32 mouse cellular contexts compared by ENCODE assay signal in the genomic region with DNA sequence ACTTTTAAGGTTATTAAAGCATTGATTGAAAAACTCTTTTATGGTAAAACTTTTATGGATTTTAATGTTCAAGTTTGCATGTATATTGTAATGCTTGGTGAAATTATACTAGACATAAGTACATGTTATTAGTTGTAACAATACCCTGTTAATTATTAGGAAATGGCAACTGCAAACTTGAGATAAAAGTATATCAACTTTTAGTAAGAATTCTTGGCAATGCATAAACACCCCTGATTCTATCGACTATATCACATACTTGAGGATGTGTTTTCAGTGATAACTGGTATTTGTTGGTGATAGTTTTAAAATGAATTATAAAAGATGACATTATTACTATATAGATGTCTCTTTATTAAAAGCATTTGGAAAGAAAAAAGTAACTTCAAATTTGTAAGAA.
"Had no signal": no experiment of that assay in that cellular context is flagged by ENCODE, and none has a peak within 500 bp of the region (broad histone marks: within the 10 kb centered on the region; RNA-seq: fewer than 3 reads in every experiment).

No protein-coding gene starts in this region.

- DNase-seq: left cerebral cortex, postnatal 4 days; liver; liver, embryonic 13.5 days; liver, postnatal 0 days; lung, adult 18-20 months; lung, adult 2 months; lung, embryonic 14.5 days; lung, postnatal 10 days; lung, postnatal 14 days; lung, postnatal 36 days; lung, postnatal 4 days; midbrain, embryonic 14.5 days had no signal

- H3K4me1 ChIP-seq: limb, embryonic 10.5 days; limb, embryonic 12.5 days; limb, embryonic 13.5 days; limb, embryonic 15.5 days; liver, embryonic 12.5 days; liver, embryonic 13.5 days; liver, embryonic 15.5 days; lung, embryonic 15.5 days; megakaryocyte, embryonic 14.5 days; midbrain, embryonic 10.5 days; midbrain, embryonic 12.5 days; midbrain, embryonic 13.5 days; midbrain, embryonic 15.5 days; neural tube, embryonic 12.5 days had no signal

- H3K4me3 ChIP-seq: limb, embryonic 10.5 days; limb, embryonic 12.5 days; limb, embryonic 13.5 days; limb, embryonic 15.5 days; liver, embryonic 12.5 days; liver, embryonic 13.5 days; liver, embryonic 15.5 days; lung, embryonic 15.5 days; megakaryocyte, embryonic 14.5 days; midbrain, embryonic 10.5 days; midbrain, embryonic 12.5 days; midbrain, embryonic 13.5 days; midbrain, embryonic 15.5 days; myocyte; neural tube, embryonic 12.5 days had no signal

- H3K4me2 ChIP-seq: limb, embryonic 12.5 days; limb, embryonic 13.5 days; limb, embryonic 15.5 days; liver, embryonic 11.5 days; liver, embryonic 12.5 days; liver, embryonic 13.5 days; liver, embryonic 15.5 days; lung, embryonic 14.5 days; lung, embryonic 15.5 days; midbrain, embryonic 11.5 days; midbrain, embryonic 12.5 days; midbrain, embryonic 13.5 days; midbrain, embryonic 15.5 days; neural tube, embryonic 12.5 days had no signal

- ATAC-seq: liver, embryonic 12.5 days; liver, postnatal 0 days; lung, postnatal 0 days; midbrain, embryonic 13.5 days; midbrain, embryonic 15.5 days; midbrain, embryonic 16.5 days had no signal

- H3K9me3 ChIP-seq: limb, embryonic 10.5 days; limb, embryonic 12.5 days; limb, embryonic 13.5 days; limb, embryonic 15.5 days; liver, embryonic 12.5 days; liver, embryonic 13.5 days; liver, embryonic 15.5 days; lung, embryonic 15.5 days; megakaryocyte, embryonic 14.5 days; midbrain, embryonic 10.5 days; midbrain, embryonic 12.5 days; midbrain, embryonic 13.5 days; midbrain, embryonic 15.5 days; neural tube, embryonic 12.5 days had no signal

- H3K27me3 ChIP-seq: limb, embryonic 12.5 days; limb, embryonic 13.5 days; limb, embryonic 15.5 days; liver, embryonic 12.5 days; liver, embryonic 13.5 days; liver, embryonic 15.5 days; lung, embryonic 15.5 days; megakaryocyte, embryonic 14.5 days; midbrain, embryonic 12.5 days; midbrain, embryonic 13.5 days; midbrain, embryonic 15.5 days; neural tube, embryonic 12.5 days had no signal

- H3K36me3 ChIP-seq: limb, embryonic 10.5 days; limb, embryonic 12.5 days; limb, embryonic 13.5 days; limb, embryonic 15.5 days; liver, embryonic 12.5 days; liver, embryonic 13.5 days; liver, embryonic 15.5 days; lung, embryonic 15.5 days; midbrain, embryonic 10.5 days; midbrain, embryonic 12.5 days; midbrain, embryonic 13.5 days; midbrain, embryonic 15.5 days; neural tube, embryonic 12.5 days had no signal

- H3K27ac ChIP-seq: limb, embryonic 10.5 days; limb, embryonic 12.5 days; limb, embryonic 13.5 days; limb, embryonic 15.5 days; liver, embryonic 12.5 days; liver, embryonic 13.5 days; liver, embryonic 14.5 days; liver, embryonic 15.5 days; lung, embryonic 15.5 days; macrophage; midbrain, embryonic 10.5 days; midbrain, embryonic 12.5 days; midbrain, embryonic 13.5 days; midbrain, embryonic 15.5 days; neural tube, embryonic 12.5 days had no signal

- H3K9ac ChIP-seq: limb, embryonic 12.5 days; limb, embryonic 13.5 days; limb, embryonic 15.5 days; liver, embryonic 12.5 days; liver, embryonic 13.5 days; liver, embryonic 14.5 days; liver, embryonic 15.5 days; liver, postnatal 0 days; lung, embryonic 14.5 days; lung, embryonic 15.5 days; midbrain, embryonic 12.5 days; midbrain, embryonic 13.5 days; midbrain, embryonic 15.5 days; neural tube, embryonic 12.5 days had no signal
